Mouse (Mus musculus): ENCODE measurements around the gene Zfp322a. TPM values are rescaled to one million over a fixed set of nuclear protein-coding genes. Genes with fewer than 3 reads are reported as not detected.

Gene Zfp322a
- total and polyA plus RNA-seq, 3 experiments, result 5.7 to 8.4 TPM; not detected in 1

GRCm38 (mm10) chr13:23310036-23310435 is 59.0 kb downstream of the Zfp322a start:
- Histone ChIP-seq H3K9me3 (replicated peaks; ENCODE audit: insufficient read depth, low read length) (no peaks in the 10 kb centered on the region), H3K27me3 (ENCODE audit: control insufficient read depth in 1 of 2, insufficient read depth in 2 of 2, low read length in 2 of 2) (peaks cover 0 to 6% of the 10 kb centered on the region in 2 experiments; a peak in 2 of 4 replicates), H3K36me3 (ENCODE audit: control insufficient read depth in 1 of 2, insufficient read depth in 2 of 2, low read length in 2 of 2) (peaks cover 0 to 3% of the 10 kb centered on the region in 2 experiments; a peak in 1 of 4 replicates), H3K79me2 (ENCODE audit: control insufficient read depth, insufficient read depth, low read length, poor library complexity) (no peaks in the 10 kb centered on the region), H3K27ac (ENCODE audit: control insufficient read depth, low read depth, low read length) (no peak overlapping the region), H3K9ac (ENCODE audit: control insufficient read depth, low read depth, low read length, poor library complexity, severe bottlenecking) (peak overlapping the region; percentile 49), H3K4me1 (ENCODE audit: control insufficient read depth in 1 of 2, insufficient read depth in 2 of 2, low read length in 2 of 2) (peaks cover 0 to 7% of the 10 kb centered on the region in 2 experiments; a peak in 1 of 4 replicates), H3K4me3 (ENCODE audit: control insufficient read depth in 1 of 2, insufficient read depth in 1 of 2, low read depth in 2 of 2, low read length in 2 of 2) (peak overlapping the region; percentile 64 to 85)
- TF ChIP-seq BHLHE40 (IDR thresholded peaks at IDR 0.05; ENCODE audit: borderline replicate concordance, low read depth, low read length), result no peak
- no peak for TF ChIP-seq ETS1 (IDR thresholded peaks at IDR 0.05; ENCODE audit: low read depth, low read length)
- TF ChIP-seq GABPA (IDR thresholded peaks at IDR 0.05; ENCODE audit: low read depth, low read length), result no peak
- TF ChIP-seq TCF12 (IDR thresholded peaks at IDR 0.05; ENCODE audit: low read depth, low read length), result no peak
- TF ChIP-seq CHD1 (IDR thresholded peaks at IDR 0.05; ENCODE audit: low read depth, low read length), result no peak
- no peak for TF ChIP-seq POLR2A (IDR thresholded peaks at IDR 0.05; ENCODE audit: control insufficient read depth in 1 of 2, insufficient read depth in 1 of 2, low read depth in 1 of 2, low read length in 2 of 2, poor library complexity in 1 of 2)
- TF ChIP-seq MYB (IDR thresholded peaks at IDR 0.05; ENCODE audit: low read depth, low read length), result no peak
- TF ChIP-seq GATA1 (IDR thresholded peaks at IDR 0.05; ENCODE audit: low read depth, low read length), result no peak
- TF ChIP-seq POLR2AphosphoS2 (IDR thresholded peaks at IDR 0.05; ENCODE audit: low read length), result no peak
- no peak for TF ChIP-seq ZC3H11A (IDR thresholded peaks at IDR 0.05; ENCODE audit: low read depth, low read length)
- no peak for TF ChIP-seq MAZ (IDR thresholded peaks at IDR 0.05; ENCODE audit: low read depth, low read length)
- TF ChIP-seq MAX (IDR thresholded peaks at IDR 0.05; ENCODE audit: low read length), result no peak
- no peak for TF ChIP-seq HCFC1 (IDR thresholded peaks at IDR 0.05; ENCODE audit: low read depth, low read length)
- TF ChIP-seq NELFE (IDR thresholded peaks at IDR 0.05; ENCODE audit: low read depth, low read length), result no peak
- TF ChIP-seq CHD2 (IDR thresholded peaks at IDR 0.05; ENCODE audit: low read length), result no peak
- TF ChIP-seq KAT2A (conservative IDR thresholded peaks at IDR 0.05; ENCODE audit: low read depth, low read length), result no peak
- TF ChIP-seq SIN3A (IDR thresholded peaks at IDR 0.05; ENCODE audit: low read length), result no peak
- no peak for TF ChIP-seq MYC (IDR thresholded peaks at IDR 0.05; ENCODE audit: low read depth, low read length)
- TF ChIP-seq ZMIZ1 (IDR thresholded peaks at IDR 0.05; ENCODE audit: low read depth, low read length), result no peak
- peak; percentile 57 for DNase-seq (ENCODE audit: low read depth, low spot score)

DNA sequence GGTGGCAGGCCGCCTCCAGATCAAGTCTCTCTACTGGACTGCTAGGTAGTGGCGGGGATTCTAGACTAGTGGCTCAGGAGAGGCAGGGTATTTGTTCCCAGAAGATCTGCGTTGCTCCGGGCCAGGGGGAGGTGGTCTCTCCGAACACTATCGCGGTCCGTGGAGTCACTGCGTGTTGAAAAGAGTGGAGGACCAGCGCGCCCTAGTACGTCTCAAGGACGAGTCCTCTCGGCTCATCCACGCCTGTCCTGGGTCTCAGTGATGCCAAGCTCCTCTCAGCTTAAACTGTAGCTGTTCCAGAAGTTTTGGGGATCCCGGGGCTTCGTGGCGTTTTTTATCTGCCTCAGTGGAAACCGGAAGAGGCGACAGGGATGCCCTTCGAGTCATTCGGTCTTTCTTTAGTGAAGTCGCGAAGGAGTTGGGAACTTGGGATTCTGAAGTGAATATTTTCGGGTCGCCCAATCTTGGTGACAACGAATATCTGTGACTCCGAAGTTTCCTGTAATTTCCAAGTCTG is 59.5 kb downstream of the Zfp322a start:
- Histone ChIP-seq H3K9ac (ENCODE audit: control insufficient read depth, low read depth, low read length, poor library complexity, severe bottlenecking) (peak overlapping the region; percentile 49), H3K27me3 (ENCODE audit: control insufficient read depth in 1 of 2, insufficient read depth in 2 of 2, low read length in 2 of 2) (peaks cover 0 to 6% of the 10 kb centered on the region in 2 experiments; a peak in 2 of 4 replicates), H3K4me3 (ENCODE audit: control insufficient read depth in 1 of 2, insufficient read depth in 1 of 2, low read depth in 2 of 2, low read length in 2 of 2) (peak overlapping the region; percentile 64 to 85), H3K27ac (ENCODE audit: control insufficient read depth, low read depth, low read length) (no peak overlapping the region), H3K9me3 (replicated peaks; ENCODE audit: insufficient read depth, low read length) (no peaks in the 10 kb centered on the region), H3K4me1 (ENCODE audit: control insufficient read depth in 1 of 2, insufficient read depth in 2 of 2, low read length in 2 of 2) (peaks cover 0 to 7% of the 10 kb centered on the region in 2 experiments; a peak in 1 of 4 replicates), H3K79me2 (ENCODE audit: control insufficient read depth, insufficient read depth, low read length, poor library complexity) (no peaks in the 10 kb centered on the region), H3K36me3 (ENCODE audit: control insufficient read depth in 1 of 2, insufficient read depth in 2 of 2, low read length in 2 of 2) (peaks cover 0 to 3% of the 10 kb centered on the region in 2 experiments; a peak in 1 of 4 replicates)
- TF ChIP-seq POLR2AphosphoS5 (IDR thresholded peaks at IDR 0.05; ENCODE audit: borderline replicate concordance, low read depth, low read length) (no peak), MXI1 (IDR thresholded peaks at IDR 0.05; ENCODE audit: low read depth, low read length) (peak; percentile 9; the same call in 1 of the 2 replicates)
- DNase-seq (ENCODE audit: low read depth, low spot score), result peak; percentile 66
